Mouse (Mus musculus) ovary, adult 18-20 months (tissue): ENCODE data around the gene Cmc4.

Experiments used
- DNase-seq: peaks from one replicate; pipeline ENCODE4 v3.0.0; 2022; ENCODE audit warnings: low spot score, mixed read lengths

The Cmc4 gene

GRCm38 (mm10) chrX:75415936-75416785, at the start of gene Cmc4, which contains the start of the genes Mtcp1 and Brcc3:
Cmc4 (minus strand) TSS chrX:75416584.
Mtcp1 (minus strand) TSS chrX:75416588.
Brcc3 (plus strand) TSS chrX:75416628.
- peak; percentile 87 for DNase-seq

GRCm38 (mm10) chrX:75454597-75454996, 38.2 kb upstream of the Cmc4 start:
- DNase-seq, result no peak

- DNase-seq, result no peak
Observed at GRCm38 (mm10) chrX:75409711-75410110, 6.7 kb downstream of the Cmc4 start.

- DNase-seq, result no peak
Observed at GRCm38 (mm10) chrX:75403350-75403749, 13.0 kb downstream of the Cmc4 start.

- no peak for DNase-seq
Observed at GRCm38 (mm10) chrX:75402668-75403067, 13.7 kb downstream of the Cmc4 start.

GRCm38 (mm10) chrX:75399471-75399870, 16.9 kb downstream of the Cmc4 start:
- DNase-seq, result no peak

- peak; percentile 35 for DNase-seq
Observed at GRCm38 (mm10) chrX:75382195-75382771, 34.1 kb downstream of the Cmc4 start, which contains the start of the genes Fundc2 and F8. Fundc2 (plus strand) TSS chrX:75382399. F8 (minus strand) TSS chrX:75382615.

- DNase-seq, result no peak
Observed at GRCm38 (mm10) chrX:75381699-75382098, 34.7 kb downstream of the Cmc4 start.

- no peak for DNase-seq
Observed at GRCm38 (mm10) chrX:75381176-75381575, 35.2 kb downstream of the Cmc4 start.

GRCm38 (mm10) chrX:75376815-75377214, 39.6 kb downstream of the Cmc4 start:
- DNase-seq, result no peak

- no peak for DNase-seq
Observed at GRCm38 (mm10) chrX:75372666-75373425, 43.5 kb downstream of the Cmc4 start.

GRCm38 (mm10) chrX:75370197-75370596, 46.2 kb downstream of the Cmc4 start:
- peak; percentile 9 for DNase-seq
